Mouse (Mus musculus): ENCODE results near the gene Wfdc18. TPM values are rescaled to one million over a fixed set of nuclear protein-coding genes. Genes with fewer than 3 reads are reported as not detected.

Gene Wfdc18
- polyA plus RNA-seq, 2 experiments: 0.35 to 0.40 TPM

GRCm38 (mm10) chr11:83734215-83734614 is 25.4 kb downstream of the Wfdc18 start:
- H3K27ac ChIP-seq (replicated peaks; ENCODE audit: low read depth, low read length): no peak overlapping the region
- ATAC-seq (ENCODE audit: low FRiP score, low read depth) (no peak), DNase-seq (ENCODE audit: low spot score) (no peak)
- H3K9ac ChIP-seq (ENCODE audit: low read depth, low read length, severe bottlenecking): no peak overlapping the region
- no peak overlapping the region for H3K4me3 ChIP-seq (replicated peaks; ENCODE audit: low read length)
- H3K27me3 ChIP-seq (ENCODE audit: control insufficient read depth, insufficient read depth, low read length): no peaks in the 10 kb centered on the region
- no peaks in the 10 kb centered on the region for H3K9me3 ChIP-seq (ENCODE audit: control insufficient read depth, low read length)
- 68% methylated on average over 1 of the region's 1 CpGs for WGBS
- no peaks in the 10 kb centered on the region for H3K4me1 ChIP-seq (ENCODE audit: control insufficient read depth, insufficient read depth, low read length)
- no peak overlapping the region for H3K4me2 ChIP-seq (replicated peaks; ENCODE audit: low read depth, low read length, severe bottlenecking)
- TF ChIP-seq POLR2A (IDR thresholded peaks at IDR 0.05; ENCODE audit: borderline replicate concordance, extremely low read depth, insufficient read depth, insufficient read length): no peak
- H3K36me3 ChIP-seq (ENCODE audit: control insufficient read depth, insufficient read depth, low read length): no peaks in the 10 kb centered on the region

- ATAC-seq (ENCODE audit: low FRiP score, low read depth) (no peak), DNase-seq (ENCODE audit: low spot score) (no peak)
- no peaks in the 10 kb centered on the region for H3K9me3 ChIP-seq (ENCODE audit: control insufficient read depth, low read length)
- H3K36me3 ChIP-seq (ENCODE audit: control insufficient read depth, insufficient read depth, low read length): no peaks in the 10 kb centered on the region
- no peaks in the 10 kb centered on the region for H3K4me1 ChIP-seq (ENCODE audit: control insufficient read depth, insufficient read depth, low read length)
- 83% methylated on average over 2 of the region's 2 CpGs for WGBS
- no peak for TF ChIP-seq POLR2A (IDR thresholded peaks at IDR 0.05; ENCODE audit: borderline replicate concordance, extremely low read depth, insufficient read depth, insufficient read length)
- no peak overlapping the region for H3K9ac ChIP-seq (ENCODE audit: low read depth, low read length, severe bottlenecking)
- no peak overlapping the region for H3K4me2 ChIP-seq (replicated peaks; ENCODE audit: low read depth, low read length, severe bottlenecking)
- H3K27ac ChIP-seq (replicated peaks; ENCODE audit: low read depth, low read length): no peak overlapping the region
- H3K27me3 ChIP-seq (ENCODE audit: control insufficient read depth, insufficient read depth, low read length): no peaks in the 10 kb centered on the region
- H3K4me3 ChIP-seq (replicated peaks; ENCODE audit: low read length): no peak overlapping the region
These were observed 27.1 kb downstream of the Wfdc18 start for GRCm38 (mm10) chr11:83735881-83736280.

DNA sequence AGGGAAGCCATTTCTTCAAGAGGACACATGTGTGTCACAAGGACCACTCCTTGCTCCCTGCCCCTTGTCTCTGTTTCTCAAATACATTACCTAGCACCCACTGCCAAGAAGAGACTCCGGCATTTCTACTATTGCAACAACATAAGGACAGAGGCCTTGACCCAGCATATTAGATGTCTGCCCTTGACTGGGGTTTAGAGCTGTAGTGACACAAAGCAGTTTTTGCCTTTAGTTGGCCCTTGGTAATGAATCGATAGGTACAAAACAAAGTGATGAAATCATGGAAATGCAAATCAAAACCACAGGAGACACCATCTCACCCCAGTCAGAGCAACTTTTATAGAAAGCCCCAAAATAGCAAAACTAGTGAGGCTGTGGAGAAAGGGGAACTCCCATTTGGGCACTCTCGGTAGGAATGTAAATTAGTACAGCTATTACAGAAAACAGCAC is 28.3 kb downstream of the Wfdc18 start:
- no peak overlapping the region for H3K9ac ChIP-seq (ENCODE audit: low read depth, low read length, severe bottlenecking)
- no peak overlapping the region for H3K4me2 ChIP-seq (replicated peaks; ENCODE audit: low read depth, low read length, severe bottlenecking)
- no peak overlapping the region for H3K27ac ChIP-seq (replicated peaks; ENCODE audit: low read depth, low read length)
- no peak overlapping the region for H3K4me3 ChIP-seq (replicated peaks; ENCODE audit: low read length)
- no peak for DNase-seq (ENCODE audit: low spot score)
- 84% methylated on average over 3 of the region's 3 CpGs for WGBS
- H3K9me3 ChIP-seq (ENCODE audit: control insufficient read depth, low read length): no peaks in the 10 kb centered on the region
- no peaks in the 10 kb centered on the region for H3K4me1 ChIP-seq (ENCODE audit: control insufficient read depth, insufficient read depth, low read length)
- H3K27me3 ChIP-seq (ENCODE audit: control insufficient read depth, insufficient read depth, low read length): no peaks in the 10 kb centered on the region
- no peak for TF ChIP-seq POLR2A (IDR thresholded peaks at IDR 0.05; ENCODE audit: borderline replicate concordance, extremely low read depth, insufficient read depth, insufficient read length)
- ATAC-seq (ENCODE audit: low FRiP score, low read depth): no peak
- H3K36me3 ChIP-seq (ENCODE audit: control insufficient read depth, insufficient read depth, low read length): no peaks in the 10 kb centered on the region

- 22% methylated on average over 5 of the region's 5 CpGs for WGBS
- no peaks in the 10 kb centered on the region for H3K9me3 ChIP-seq (ENCODE audit: control insufficient read depth, low read length)
- no peak overlapping the region for H3K4me3 ChIP-seq (replicated peaks; ENCODE audit: low read length)
- no peaks in the 10 kb centered on the region for H3K27me3 ChIP-seq (ENCODE audit: control insufficient read depth, insufficient read depth, low read length)
- TF ChIP-seq POLR2A (IDR thresholded peaks at IDR 0.05; ENCODE audit: borderline replicate concordance, extremely low read depth, insufficient read depth, insufficient read length): no peak
- H3K9ac ChIP-seq (ENCODE audit: low read depth, low read length, severe bottlenecking): no peak overlapping the region
- ATAC-seq (ENCODE audit: low FRiP score, low read depth) (no peak), DNase-seq (ENCODE audit: low spot score) (peak; percentile 83)
- H3K36me3 ChIP-seq (ENCODE audit: control insufficient read depth, insufficient read depth, low read length): no peaks in the 10 kb centered on the region
- H3K27ac ChIP-seq (replicated peaks; ENCODE audit: low read depth, low read length): no peak overlapping the region
- H3K4me1 ChIP-seq (ENCODE audit: control insufficient read depth, insufficient read depth, low read length): no peaks in the 10 kb centered on the region
- no peak overlapping the region for H3K4me2 ChIP-seq (replicated peaks; ENCODE audit: low read depth, low read length, severe bottlenecking)
These were observed 30.4 kb downstream of the Wfdc18 start for GRCm38 (mm10) chr11:83739241-83739640.

GRCm38 (mm10) chr11:83740443-83740991 is 31.7 kb downstream of the Wfdc18 start:
- no peaks in the 10 kb centered on the region for H3K4me1 ChIP-seq (ENCODE audit: control insufficient read depth, insufficient read depth, low read length)
- ATAC-seq (ENCODE audit: low FRiP score, low read depth): no peak
- no peak overlapping the region for H3K27ac ChIP-seq (replicated peaks; ENCODE audit: low read depth, low read length)
- no peak overlapping the region for H3K9ac ChIP-seq (ENCODE audit: low read depth, low read length, severe bottlenecking)
- no peak overlapping the region for H3K4me3 ChIP-seq (replicated peaks; ENCODE audit: low read length)
- H3K4me2 ChIP-seq (replicated peaks; ENCODE audit: low read depth, low read length, severe bottlenecking): no peak overlapping the region
- no peaks in the 10 kb centered on the region for H3K9me3 ChIP-seq (ENCODE audit: control insufficient read depth, low read length)
- no peak for DNase-seq (ENCODE audit: low spot score)
- H3K36me3 ChIP-seq (ENCODE audit: control insufficient read depth, insufficient read depth, low read length): no peaks in the 10 kb centered on the region
- no peak for TF ChIP-seq POLR2A (IDR thresholded peaks at IDR 0.05; ENCODE audit: borderline replicate concordance, extremely low read depth, insufficient read depth, insufficient read length)
- 80% methylated on average over 4 of the region's 4 CpGs for WGBS
- H3K27me3 ChIP-seq (ENCODE audit: control insufficient read depth, insufficient read depth, low read length): no peaks in the 10 kb centered on the region

- no peak for TF ChIP-seq POLR2A (IDR thresholded peaks at IDR 0.05; ENCODE audit: borderline replicate concordance, extremely low read depth, insufficient read depth, insufficient read length)
- Histone ChIP-seq H3K9ac (ENCODE audit: low read depth, low read length, severe bottlenecking) (no peak overlapping the region), H3K36me3 (ENCODE audit: control insufficient read depth, insufficient read depth, low read length) (no peaks in the 10 kb centered on the region), H3K27me3 (ENCODE audit: control insufficient read depth, insufficient read depth, low read length) (no peaks in the 10 kb centered on the region), H3K27ac (replicated peaks; ENCODE audit: low read depth, low read length) (no peak overlapping the region), H3K4me2 (replicated peaks; ENCODE audit: low read depth, low read length, severe bottlenecking) (no peak overlapping the region), H3K9me3 (ENCODE audit: control insufficient read depth, low read length) (no peaks in the 10 kb centered on the region), H3K4me1 (ENCODE audit: control insufficient read depth, insufficient read depth, low read length) (no peaks in the 10 kb centered on the region), H3K4me3 (replicated peaks; ENCODE audit: low read length) (no peak overlapping the region)
- DNase-seq (ENCODE audit: low spot score): no peak
- no peak for ATAC-seq (ENCODE audit: low FRiP score, low read depth)
- WGBS: 76% methylated on average over 5 of the region's 5 CpGs
These were observed 33.0 kb downstream of the Wfdc18 start for GRCm38 (mm10) chr11:83741841-83742240.

Data from limb, embryonic 14.5 days (tissue).